25 mouse cellular contexts compared by ENCODE assay signal in the genomic region with DNA sequence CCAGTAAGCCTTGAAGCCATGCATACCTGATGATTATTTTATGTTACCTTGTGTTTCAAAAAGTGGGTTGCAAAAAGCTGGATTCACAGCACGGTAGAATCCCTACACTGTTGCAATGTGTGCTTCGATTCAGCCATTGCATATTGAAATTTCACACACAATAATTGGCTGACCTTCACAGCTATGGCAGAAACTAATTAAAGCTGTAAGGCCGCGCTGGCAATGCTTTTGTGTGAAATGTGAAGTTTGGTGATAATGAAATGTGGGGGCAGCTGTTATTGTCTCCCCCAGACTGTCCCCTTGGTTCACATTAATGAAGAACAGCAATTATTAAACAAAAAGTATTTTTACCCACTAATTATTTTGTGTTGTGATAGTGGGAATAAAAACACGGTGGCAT.
DNase-seq lines count a peak whose midpoint lies in the region; ATAC-seq and TF ChIP-seq lines count a peak whose summit lies in the region.
"Had no signal": no experiment of that assay in that cellular context is flagged by ENCODE, and none has a peak within 500 bp of the region (broad histone marks: within the 10 kb centered on the region; RNA-seq: fewer than 3 reads in every experiment).

No protein-coding gene starts in this region.

- no peaks in the 10 kb centered on the region for H3K4me1 ChIP-seq in forebrain, embryonic 12.5 days
- peaks cover 2% of the 10 kb centered on the region; the same call in 1 of the 2 replicates for H3K4me1 ChIP-seq in forebrain, embryonic 15.5 days
- no peaks in the 10 kb centered on the region for H3K4me1 ChIP-seq in hindbrain, postnatal 0 days (ENCODE audit: insufficient read depth, low read length)
- H3K4me1 ChIP-seq in hindbrain, embryonic 11.5 days (replicated peaks; ENCODE audit: control insufficient read depth, insufficient read depth, low read length) = no peaks in the 10 kb centered on the region
- H3K4me1 ChIP-seq in midbrain, postnatal 0 days (ENCODE audit: insufficient read depth, low read length) = no peaks in the 10 kb centered on the region
- H3K4me1 ChIP-seq in midbrain, embryonic 13.5 days (replicated peaks) = no peaks in the 10 kb centered on the region
- H3K4me1 ChIP-seq: embryonic facial prominence, embryonic 13.5 days; embryonic facial prominence, embryonic 15.5 days had no signal

- peak; percentile 18 for DNase-seq in hindbrain, postnatal 0 days (ENCODE audit: low spot score)
- no peak for DNase-seq in hindbrain, embryonic 11.5 days (ENCODE audit: low spot score)
- peak; percentile 17 for DNase-seq in midbrain, postnatal 0 days (ENCODE audit: low spot score)
- DNase-seq: adrenal gland, adult 8-10 months; adrenal gland, postnatal 14 days; adrenal gland, postnatal 36 days; B cell, adult 2 months; cerebellum, adult 11 months; cerebellum, adult 18-20 months; cerebellum, adult 8-10 months; cerebellum, adult 9-11 months; cerebellum, postnatal 14 days; cerebellum, postnatal 36 days had no signal

- WGBS in forebrain, embryonic 12.5 days = 58% methylated on average over 5 of the region's 5 CpGs
- 29% methylated on average over 5 of the region's 5 CpGs for WGBS in forebrain, embryonic 15.5 days
- WGBS in hindbrain, postnatal 0 days = 45% methylated on average over 5 of the region's 5 CpGs
- WGBS in hindbrain, embryonic 11.5 days = 78% methylated on average over 5 of the region's 5 CpGs
- 70% methylated on average over 5 of the region's 5 CpGs for WGBS in midbrain, postnatal 0 days
- WGBS in midbrain, embryonic 13.5 days = 75% methylated on average over 5 of the region's 5 CpGs

- no peaks in the 10 kb centered on the region for H3K36me3 ChIP-seq in forebrain, embryonic 12.5 days (replicated peaks)
- H3K36me3 ChIP-seq in forebrain, embryonic 15.5 days = no peaks in the 10 kb centered on the region
- no peaks in the 10 kb centered on the region for H3K36me3 ChIP-seq in hindbrain, postnatal 0 days (ENCODE audit: insufficient read depth, low read length)
- H3K36me3 ChIP-seq in hindbrain, embryonic 11.5 days (ENCODE audit: control insufficient read depth, insufficient read depth, low read length) = no peaks in the 10 kb centered on the region
- no peaks in the 10 kb centered on the region for H3K36me3 ChIP-seq in midbrain, postnatal 0 days (ENCODE audit: insufficient read depth, low read length)
- no peaks in the 10 kb centered on the region for H3K36me3 ChIP-seq in midbrain, embryonic 13.5 days
- H3K36me3 ChIP-seq: embryonic facial prominence, embryonic 13.5 days; embryonic facial prominence, embryonic 15.5 days; G1E had no signal

- H3K4me3 ChIP-seq in forebrain, embryonic 12.5 days (replicated peaks) = no peak overlapping the region
- no peak overlapping the region for H3K4me3 ChIP-seq in forebrain, embryonic 15.5 days
- H3K4me3 ChIP-seq in hindbrain, postnatal 0 days (ENCODE audit: low read length) = no peak overlapping the region
- no peak overlapping the region for H3K4me3 ChIP-seq in hindbrain, embryonic 11.5 days (ENCODE audit: low read depth, low read length)
- H3K4me3 ChIP-seq in midbrain, postnatal 0 days (ENCODE audit: low read depth, low read length) = no peak overlapping the region
- no peak overlapping the region for H3K4me3 ChIP-seq in midbrain, embryonic 13.5 days (replicated peaks)
- H3K4me3 ChIP-seq: embryonic facial prominence, embryonic 13.5 days; embryonic facial prominence, embryonic 15.5 days; erythroblast, embryonic 14.5 days had no signal

- peak; percentile 58; the same call in 1 of the 2 replicates for ATAC-seq in forebrain, embryonic 12.5 days (ENCODE audit: low FRiP score)
- no peak for ATAC-seq in forebrain, embryonic 15.5 days (replicated peaks)
- ATAC-seq in hindbrain, postnatal 0 days = no peak
- ATAC-seq in hindbrain, embryonic 11.5 days (ENCODE audit: low FRiP score) = no peak
- ATAC-seq in midbrain, postnatal 0 days (ENCODE audit: low FRiP score) = no peak
- no peak for ATAC-seq in midbrain, embryonic 13.5 days
- ATAC-seq: activated CD4-positive, CD25-positive, alpha-beta regulatory T cell, adult 4 months; CD4-positive, CD25-positive, alpha-beta regulatory T cell, adult 4 months; forebrain, embryonic 16.5 days; Patski had no signal

- no peaks in the 10 kb centered on the region for H3K9me3 ChIP-seq in forebrain, embryonic 12.5 days
- no peaks in the 10 kb centered on the region for H3K9me3 ChIP-seq in forebrain, embryonic 15.5 days
- no peaks in the 10 kb centered on the region for H3K9me3 ChIP-seq in hindbrain, postnatal 0 days (ENCODE audit: low read length)
- no peaks in the 10 kb centered on the region for H3K9me3 ChIP-seq in hindbrain, embryonic 11.5 days (ENCODE audit: control insufficient read depth, low read length)
- H3K9me3 ChIP-seq in midbrain, postnatal 0 days (ENCODE audit: low read length) = no peaks in the 10 kb centered on the region
- H3K9me3 ChIP-seq in midbrain, embryonic 13.5 days = no peaks in the 10 kb centered on the region
- H3K9me3 ChIP-seq: embryonic facial prominence, embryonic 13.5 days; embryonic facial prominence, embryonic 15.5 days; G1E had no signal

- H3K27me3 ChIP-seq in forebrain, embryonic 12.5 days = no peaks in the 10 kb centered on the region
- H3K27me3 ChIP-seq in forebrain, embryonic 15.5 days = no peaks in the 10 kb centered on the region
- no peaks in the 10 kb centered on the region for H3K27me3 ChIP-seq in hindbrain, postnatal 0 days (ENCODE audit: insufficient read depth, low read length)
- no peaks in the 10 kb centered on the region for H3K27me3 ChIP-seq in hindbrain, embryonic 11.5 days (ENCODE audit: control insufficient read depth, insufficient read depth, low read length)
- H3K27me3 ChIP-seq in midbrain, postnatal 0 days (ENCODE audit: insufficient read depth, low read length) = no peaks in the 10 kb centered on the region
- no peaks in the 10 kb centered on the region for H3K27me3 ChIP-seq in midbrain, embryonic 13.5 days
- H3K27me3 ChIP-seq: CH12.LX; embryonic facial prominence, embryonic 13.5 days; embryonic facial prominence, embryonic 15.5 days; Patski had no signal

- TF ChIP-seq CTCF in hindbrain, postnatal 0 days (IDR thresholded peaks at IDR 0.05; ENCODE audit: low read depth) = no peak
- no peak for TF ChIP-seq CTCF in midbrain, postnatal 0 days (IDR thresholded peaks at IDR 0.05)

- H3K4me2 ChIP-seq in forebrain, embryonic 12.5 days = no peak overlapping the region
- no peak overlapping the region for H3K4me2 ChIP-seq in forebrain, embryonic 15.5 days (replicated peaks)
- no peak overlapping the region for H3K4me2 ChIP-seq in hindbrain, postnatal 0 days (ENCODE audit: low read depth, low read length)
- H3K4me2 ChIP-seq in hindbrain, embryonic 11.5 days (replicated peaks; ENCODE audit: low read depth, low read length) = no peak overlapping the region
- no peak overlapping the region for H3K4me2 ChIP-seq in midbrain, postnatal 0 days (ENCODE audit: low read depth, low read length, poor library complexity, severe bottlenecking)
- no peak overlapping the region for H3K4me2 ChIP-seq in midbrain, embryonic 13.5 days (replicated peaks)
- H3K4me2 ChIP-seq: embryonic facial prominence, embryonic 13.5 days; embryonic facial prominence, embryonic 15.5 days had no signal

- H3K27ac ChIP-seq in forebrain, embryonic 12.5 days = no peak overlapping the region
- H3K27ac ChIP-seq in forebrain, embryonic 15.5 days (replicated peaks) = no peak overlapping the region
- no peak overlapping the region for H3K27ac ChIP-seq in hindbrain, postnatal 0 days
- no peak overlapping the region for H3K27ac ChIP-seq in hindbrain, embryonic 11.5 days (ENCODE audit: low read depth, low read length)
- no peak overlapping the region for H3K27ac ChIP-seq in midbrain, postnatal 0 days (ENCODE audit: low read depth, low read length)
- no peak overlapping the region for H3K27ac ChIP-seq in midbrain, embryonic 13.5 days
- H3K27ac ChIP-seq: embryonic facial prominence, embryonic 13.5 days; embryonic facial prominence, embryonic 15.5 days had no signal

- H3K9ac ChIP-seq in forebrain, embryonic 12.5 days = no peak overlapping the region
- H3K9ac ChIP-seq in forebrain, embryonic 15.5 days (replicated peaks) = no peak overlapping the region
- no peak overlapping the region for H3K9ac ChIP-seq in hindbrain, postnatal 0 days (replicated peaks; ENCODE audit: low read length)
- H3K9ac ChIP-seq in hindbrain, embryonic 11.5 days (ENCODE audit: low read depth, low read length) = no peak overlapping the region
- H3K9ac ChIP-seq in midbrain, postnatal 0 days (replicated peaks; ENCODE audit: low read length, poor library complexity, severe bottlenecking) = no peak overlapping the region
- H3K9ac ChIP-seq in midbrain, embryonic 13.5 days (replicated peaks) = no peak overlapping the region
- H3K9ac ChIP-seq: embryonic facial prominence, embryonic 13.5 days; embryonic facial prominence, embryonic 15.5 days had no signal
